Comparison of ENCODE assay signal across 23 mouse cellular contexts in the genomic region with DNA sequence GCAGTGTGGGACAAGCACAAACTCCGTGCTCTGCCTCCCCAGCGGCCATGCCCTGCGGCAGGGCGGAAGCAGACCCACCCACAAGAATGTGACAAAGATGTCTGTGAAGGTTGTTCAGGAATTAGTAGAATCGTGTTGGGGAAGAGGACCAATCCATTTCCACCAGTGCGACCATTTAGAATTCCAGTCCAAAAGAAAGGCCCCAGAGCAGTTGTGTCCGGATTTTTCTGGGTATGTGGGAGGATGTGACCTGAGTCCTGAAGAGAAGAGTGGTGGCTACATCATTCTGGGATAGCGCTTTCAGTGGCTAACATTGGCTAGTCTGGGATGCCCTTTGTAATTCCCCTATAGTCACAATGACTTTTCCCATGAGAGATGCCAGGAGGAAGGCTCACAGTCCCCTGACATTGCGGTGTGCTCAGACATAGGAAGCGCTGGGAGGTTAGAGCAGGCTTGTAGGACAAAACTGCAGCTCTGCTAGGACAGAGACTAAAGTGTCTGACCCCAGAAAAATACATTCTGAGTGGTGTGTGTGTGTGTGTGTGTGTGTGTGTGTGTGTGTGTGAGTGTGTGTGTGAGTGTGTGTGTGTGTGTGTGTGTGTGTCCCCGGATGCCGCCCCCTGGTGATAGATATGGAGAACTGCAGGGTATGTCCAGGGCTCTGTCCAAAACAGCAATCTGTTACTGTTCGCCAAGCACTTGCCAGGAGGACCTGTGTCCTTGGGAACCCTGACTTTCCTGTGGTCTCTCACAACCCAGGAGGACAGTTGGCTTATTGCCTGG. TPM values are rescaled to one million over a fixed set of nuclear protein-coding genes. Genes with fewer than 3 reads are reported as not detected.
DNase-seq lines count a peak whose midpoint lies in the region; ATAC-seq and TF ChIP-seq lines count a peak whose summit lies in the region.
"Had no signal": no experiment of that assay in that cellular context is flagged by ENCODE, and none has a peak within 500 bp of the region (broad histone marks: within the 10 kb centered on the region; RNA-seq: fewer than 3 reads in every experiment).

No protein-coding gene starts in this region.

- no peak overlapping the region for H3K4me3 ChIP-seq in heart, postnatal 0 days (ENCODE audit: low read depth, low read length)
- no peak overlapping the region for H3K4me3 ChIP-seq in liver, postnatal 0 days (ENCODE audit: low read depth, low read length)
- peak overlapping the region; percentile 77 for H3K4me3 ChIP-seq in E14TG2a.4 (replicated peaks; ENCODE audit: low read length)
- H3K4me3 ChIP-seq: hindbrain, embryonic 10.5 days; limb, embryonic 12.5 days; lung, embryonic 15.5 days had no signal

- H3K27ac ChIP-seq in heart, postnatal 0 days (ENCODE audit: low read depth) = no peak overlapping the region
- H3K27ac ChIP-seq in liver, postnatal 0 days (ENCODE audit: low read depth) = no peak overlapping the region
- H3K27ac ChIP-seq: hindbrain, embryonic 10.5 days; limb, embryonic 12.5 days; lung, embryonic 15.5 days had no signal

- intact Hi-C loops in heart, postnatal 14 days (cut with DNase I) = no loop called here

- H3K4me2 ChIP-seq in heart, postnatal 0 days (ENCODE audit: low read depth, low read length) = no peak overlapping the region
- no peak overlapping the region for H3K4me2 ChIP-seq in liver, postnatal 0 days (ENCODE audit: low read depth, low read length)
- H3K4me2 ChIP-seq: heart, embryonic 11.5 days; limb, embryonic 12.5 days; lung, embryonic 15.5 days had no signal

- no peaks in the 10 kb centered on the region for H3K36me3 ChIP-seq in heart, postnatal 0 days (replicated peaks; ENCODE audit: control insufficient read depth, insufficient read depth, low read length)
- no peaks in the 10 kb centered on the region for H3K36me3 ChIP-seq in liver, postnatal 0 days (replicated peaks; ENCODE audit: insufficient read depth, low read length)
- 0 out of 2 replicates have a peak, but pooled peaks cover 5% of the 10 kb centered on the region for H3K36me3 ChIP-seq in E14TG2a.4 (ENCODE audit: insufficient read depth, low read length)
- H3K36me3 ChIP-seq: hindbrain, embryonic 10.5 days; limb, embryonic 12.5 days; lung, embryonic 15.5 days had no signal

- H3K9me3 ChIP-seq in heart, postnatal 0 days (replicated peaks; ENCODE audit: control insufficient read depth, low read length) = no peaks in the 10 kb centered on the region
- H3K9me3 ChIP-seq in liver, postnatal 0 days (ENCODE audit: low read length) = no peaks in the 10 kb centered on the region
- no peaks in the 10 kb centered on the region for H3K9me3 ChIP-seq in E14TG2a.4 (ENCODE audit: low read length)
- H3K9me3 ChIP-seq: hindbrain, embryonic 10.5 days; lung, embryonic 15.5 days had no signal

- no peak for TF ChIP-seq EP300 in heart, postnatal 0 days (IDR thresholded peaks at IDR 0.05; ENCODE audit: low read depth)
- TF ChIP-seq EP300 in liver, postnatal 0 days (IDR thresholded peaks at IDR 0.05; ENCODE audit: low read depth) = no peak

- H3K27me3 ChIP-seq in heart, postnatal 0 days (ENCODE audit: control insufficient read depth, insufficient read depth, low read length) = no peaks in the 10 kb centered on the region
- no peaks in the 10 kb centered on the region for H3K27me3 ChIP-seq in liver, postnatal 0 days (ENCODE audit: insufficient read depth, low read length)
- no peaks in the 10 kb centered on the region for H3K27me3 ChIP-seq in E14TG2a.4 (ENCODE audit: insufficient read depth, low read length)
- H3K27me3 ChIP-seq: lung, embryonic 15.5 days had no signal

- 78% methylated on average over 12 of the region's 13 CpGs for WGBS in heart, postnatal 0 days
- WGBS in liver, postnatal 0 days (ENCODE audit: insufficient replicate concordance) = 66% methylated on average over 13 of the region's 13 CpGs

- no peak for ATAC-seq in heart, postnatal 0 days (ENCODE audit: insufficient read depth, low read depth)
- no peak for ATAC-seq in liver, postnatal 0 days
- ATAC-seq: Patski had no signal

- peak; percentile 8 for DNase-seq in heart, postnatal 0 days (ENCODE audit: low spot score)
- no peak for DNase-seq in heart, postnatal 14 days
- DNase-seq in liver, postnatal 0 days = no peak
- DNase-seq in liver (no peak), R1 (ENCODE audit: low read depth, low spot score) (peak; percentile 82), adipocyte (ENCODE audit: low spot score) (no peak)
- no peak for DNase-seq in ovary, postnatal 10 days (ENCODE audit: low spot score)
- DNase-seq: cerebellum, postnatal 25 days; kidney, postnatal 14 days; layer of hippocampus, adult 9-11 months; midbrain, embryonic 14.5 days; right cerebral cortex, adult 18-20 months had no signal

- peak; percentile 16; the same call in 1 of the 2 replicates for TF ChIP-seq CTCF in heart, postnatal 0 days (IDR thresholded peaks at IDR 0.05; ENCODE audit: low read depth)
- peak; percentile 41 for TF ChIP-seq CTCF in liver, postnatal 0 days (IDR thresholded peaks at IDR 0.05; ENCODE audit: low read depth)
- TF ChIP-seq CTCF in E14TG2a.4 (conservative IDR thresholded peaks at IDR 0.05; ENCODE audit: low read length) = peak; percentile 44

- no peak overlapping the region for H3K9ac ChIP-seq in heart, postnatal 0 days (replicated peaks; ENCODE audit: low read depth, low read length)
- H3K9ac ChIP-seq in liver, postnatal 0 days (replicated peaks) = no peak overlapping the region
- H3K9ac ChIP-seq: limb, embryonic 12.5 days; lung, embryonic 15.5 days had no signal

- H3K4me1 ChIP-seq in heart, postnatal 0 days (ENCODE audit: control insufficient read depth, insufficient read depth) = peaks cover 21% of the 10 kb centered on the region
- H3K4me1 ChIP-seq in liver, postnatal 0 days (ENCODE audit: insufficient read depth) = no peaks in the 10 kb centered on the region
- peaks cover 39% of the 10 kb centered on the region for H3K4me1 ChIP-seq in E14TG2a.4 (replicated peaks; ENCODE audit: low read depth, low read length)

RNA-seq across cellular contexts. Expression of gene Ceacam9, which starts 8.9 kb away (rescaled TPM):
- total RNA-seq in heart, postnatal 0 days (2014; rRNA removed; ENCODE audit: low replicate concordance) = not detected in 2 replicates
- not detected in 2 replicates for polyA plus RNA-seq in heart, postnatal 0 days (2015; fragmentation: Nextera tagmentation; extraction: Ambion mirVana)
- not detected for total RNA-seq in heart, postnatal 14 days (2021)
- polyA plus RNA-seq in liver, postnatal 0 days (2015; fragmentation: Nextera tagmentation; extraction: Ambion mirVana) = not detected in 2 replicates
- total RNA-seq: adrenal gland, postnatal 4 days; gastrocnemius, postnatal 4 days; megakaryocyte progenitor cell, adult 5-6 weeks had no signal
- polyA plus RNA-seq: forebrain, embryonic 11.5 days; heart, embryonic 11.5 days; hindbrain, embryonic 10.5 days; intestine, embryonic 14.5 days; limb, embryonic 12.5 days; lung, embryonic 15.5 days; midbrain, embryonic 14.5 days; Patski had no signal

RNA-seq across cellular contexts. Expression of gene Ap2s1, which starts 25.4 kb away (rescaled TPM):
- 299 and 316 TPM in 2 replicates for total RNA-seq in heart, postnatal 0 days (2014; rRNA removed; ENCODE audit: low replicate concordance)
- polyA plus RNA-seq in heart, postnatal 0 days (2015; fragmentation: Nextera tagmentation; extraction: Ambion mirVana) = 215 and 216 TPM in 2 replicates
- 100 to 1,000 TPM in 1 of 2 experiments, 10 to 100 TPM in 1; 89.4 to 102 TPM for total RNA-seq in heart, postnatal 14 days (2021)
- polyA plus RNA-seq in liver, postnatal 0 days (2015; fragmentation: Nextera tagmentation; extraction: Ambion mirVana) = 151 and 153 TPM in 2 replicates

RNA-seq across cellular contexts. Expression of gene Ceacam15, which starts 37.3 kb away (rescaled TPM):
- total RNA-seq in heart, postnatal 0 days (2014; rRNA removed; ENCODE audit: low replicate concordance) = 0.19 and 1.6 TPM in 2 replicates
- polyA plus RNA-seq in heart, postnatal 0 days (2015; fragmentation: Nextera tagmentation; extraction: Ambion mirVana) = 1.5 and 2.5 TPM in 2 replicates
- total RNA-seq in heart, postnatal 14 days (2021) = not detected
- not detected in 2 replicates for polyA plus RNA-seq in liver, postnatal 0 days (2015; fragmentation: Nextera tagmentation; extraction: Ambion mirVana)
- total RNA-seq: adrenal gland, postnatal 4 days; gastrocnemius, postnatal 4 days; megakaryocyte progenitor cell, adult 5-6 weeks had no signal
- polyA plus RNA-seq: forebrain, embryonic 11.5 days; hindbrain, embryonic 10.5 days; intestine, embryonic 14.5 days; limb, embryonic 12.5 days; lung, embryonic 15.5 days; midbrain, embryonic 14.5 days; Patski had no signal

Comparison
In these comparisons a context has a peak if more than half of its experiments do, and no peak if none do; other contexts are left out.
1. DNase-seq: peak in heart, postnatal 0 days (single experiment) and R1 (single experiment); none in heart, postnatal 14 days (0 of 2), liver, postnatal 0 days (single experiment), liver (single experiment), ovary, postnatal 10 days (single experiment) and adipocyte (single experiment).
2. Peak in every context shown above with its lines, with median percentiles within 50 percentile points of each other: CTCF ChIP-seq.